Mouse (Mus musculus): ENCODE measurements around the gene Lrch1.

Lrch1 gene

GRCm38 (mm10) chr14:74922039-74922736 lies 25.5 kb downstream of the Lrch1 start:
- DNase-seq (ENCODE audit: low spot score in 2 of 2), result no peak

DNA sequence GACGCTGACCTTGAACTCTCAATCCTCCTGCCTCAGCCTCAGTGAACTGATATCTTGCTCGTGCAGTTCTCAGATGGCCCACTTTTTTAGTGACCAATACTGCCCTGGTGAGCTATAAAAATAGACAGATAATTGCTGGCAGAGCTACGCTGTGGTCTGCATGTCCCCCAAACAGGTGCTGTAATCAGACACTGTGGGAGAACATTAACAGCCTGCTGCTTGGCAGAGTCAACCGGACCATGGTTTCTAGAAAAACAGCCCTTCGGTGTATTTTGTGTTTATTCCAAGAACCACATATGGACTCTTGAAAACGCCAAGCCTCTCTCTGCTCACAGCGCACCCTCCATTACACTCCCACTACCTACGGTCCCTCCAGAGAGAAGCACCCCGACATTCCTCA lies 26.2 kb downstream of the Lrch1 start:
- DNase-seq (ENCODE audit: low spot score in 2 of 2), result no peak

- DNase-seq (ENCODE audit: low spot score in 2 of 2), result no peak
Measured at GRCm38 (mm10) chr14:74919132-74919531, 28.5 kb downstream of the Lrch1 start.

- no peak for DNase-seq (ENCODE audit: low spot score in 2 of 2)
Measured at GRCm38 (mm10) chr14:74918521-74919103, 29.1 kb downstream of the Lrch1 start.

GRCm38 (mm10) chr14:74917504-74918124 lies 30.1 kb downstream of the Lrch1 start:
- DNase-seq (ENCODE audit: low spot score in 2 of 2), result no peak

GRCm38 (mm10) chr14:74916691-74917090 lies 31.0 kb downstream of the Lrch1 start:
- DNase-seq (ENCODE audit: low spot score in 2 of 2), result no peak

GRCm38 (mm10) chr14:74916075-74916474 lies 31.6 kb downstream of the Lrch1 start:
- no peak for DNase-seq (ENCODE audit: low spot score in 2 of 2)

GRCm38 (mm10) chr14:74915658-74916057 lies 32.0 kb downstream of the Lrch1 start:
- DNase-seq (ENCODE audit: low spot score in 2 of 2), result no peak

- peak in 1 of 2 experiments; percentile 40 for DNase-seq (ENCODE audit: low spot score in 2 of 2)
Measured at GRCm38 (mm10) chr14:74915025-74915424, 32.7 kb downstream of the Lrch1 start.

- no peak for DNase-seq (ENCODE audit: low spot score in 2 of 2)
Measured at GRCm38 (mm10) chr14:74913381-74914230, 34.1 kb downstream of the Lrch1 start.

GRCm38 (mm10) chr14:74910363-74910762 lies 37.3 kb downstream of the Lrch1 start:
- DNase-seq (ENCODE audit: low spot score in 2 of 2), result no peak

DNA sequence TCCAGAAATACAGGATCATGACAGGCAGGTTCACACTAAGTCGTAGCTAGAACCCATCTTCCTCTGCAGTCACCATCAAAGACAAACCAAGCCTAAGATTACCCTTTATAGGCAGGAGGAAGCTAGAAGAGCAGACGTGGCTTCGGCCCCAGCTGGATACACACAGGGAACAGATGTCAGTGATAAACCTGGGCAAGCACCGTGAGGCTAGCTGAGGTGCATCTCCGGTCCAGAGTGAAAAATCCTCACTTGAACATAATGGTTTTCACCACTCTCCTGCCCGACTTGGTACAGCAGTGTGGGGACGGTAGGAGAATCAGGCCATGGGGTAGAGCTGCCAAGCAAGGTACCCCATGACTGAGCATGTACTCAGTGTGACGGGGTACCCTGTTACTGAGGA lies 38.7 kb downstream of the Lrch1 start:
- DNase-seq (ENCODE audit: low spot score in 2 of 2), result no peak

GRCm38 (mm10) chr14:74908250-74908649 lies 39.4 kb downstream of the Lrch1 start:
- no peak for DNase-seq (ENCODE audit: low spot score in 2 of 2)

DNA sequence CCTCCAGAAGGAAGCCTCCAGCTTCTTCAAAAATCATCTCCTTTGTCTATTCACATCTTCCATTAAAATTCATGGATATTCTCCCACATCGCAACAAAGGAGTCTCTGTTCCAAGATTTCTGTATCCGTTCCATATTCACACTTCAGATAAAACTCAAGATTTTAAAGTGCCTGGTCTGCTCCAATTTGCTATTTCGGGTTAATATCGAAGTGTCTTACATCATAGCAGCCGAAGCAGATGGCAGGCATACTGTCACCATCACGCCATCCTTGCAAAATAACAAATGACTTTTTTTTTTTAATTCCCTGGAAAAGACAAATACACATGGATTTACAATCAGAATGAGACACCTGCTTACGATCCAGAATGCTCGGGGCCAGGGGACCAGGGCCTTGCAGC lies 40.0 kb downstream of the Lrch1 start:
- no peak for DNase-seq (ENCODE audit: low spot score in 2 of 2)

GRCm38 (mm10) chr14:74905990-74906389 lies 41.7 kb downstream of the Lrch1 start:
- no peak for DNase-seq (ENCODE audit: low spot score in 2 of 2)

DNA sequence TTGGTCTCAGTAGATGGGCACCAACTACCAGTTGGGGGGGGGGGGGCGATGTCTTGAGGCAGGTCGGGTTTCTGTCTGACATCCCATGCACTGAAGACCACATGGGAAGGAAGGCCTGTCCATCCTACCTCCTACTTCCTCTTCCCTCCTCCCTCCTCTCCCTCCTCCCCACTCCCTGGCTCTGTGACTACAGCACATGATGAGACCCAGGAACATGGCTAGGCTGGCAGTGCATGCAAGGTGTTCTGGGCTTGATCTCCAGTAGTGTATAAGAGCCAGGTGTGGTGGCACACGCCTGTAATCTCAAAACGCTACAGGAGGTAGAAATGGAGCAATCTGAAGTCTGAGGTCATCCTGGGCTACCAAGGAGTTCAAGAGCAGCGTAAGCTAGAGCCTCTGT lies 43.2 kb downstream of the Lrch1 start:
- DNase-seq (ENCODE audit: low spot score in 2 of 2), result no peak

DNA sequence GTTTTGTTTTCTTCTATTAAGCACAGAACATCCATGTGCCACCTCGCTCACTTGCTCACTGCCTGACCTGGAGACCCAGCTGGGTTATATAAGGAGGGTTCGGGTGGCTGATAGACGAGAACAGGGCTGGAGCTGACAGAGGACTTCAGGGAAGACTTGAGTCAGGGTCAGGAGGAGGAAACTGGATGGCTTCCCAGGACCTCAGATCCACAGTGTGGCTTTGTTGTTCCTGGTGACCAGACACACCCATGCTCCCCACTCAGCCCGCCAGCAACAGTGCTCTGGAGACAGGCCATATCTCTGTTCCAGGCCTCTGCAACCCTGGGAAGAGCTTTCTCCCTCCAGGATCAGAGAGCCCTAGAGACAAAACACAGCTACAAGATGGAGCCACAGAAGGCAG lies 44.6 kb downstream of the Lrch1 start:
- no peak for DNase-seq (ENCODE audit: low spot score in 2 of 2)

DNA sequence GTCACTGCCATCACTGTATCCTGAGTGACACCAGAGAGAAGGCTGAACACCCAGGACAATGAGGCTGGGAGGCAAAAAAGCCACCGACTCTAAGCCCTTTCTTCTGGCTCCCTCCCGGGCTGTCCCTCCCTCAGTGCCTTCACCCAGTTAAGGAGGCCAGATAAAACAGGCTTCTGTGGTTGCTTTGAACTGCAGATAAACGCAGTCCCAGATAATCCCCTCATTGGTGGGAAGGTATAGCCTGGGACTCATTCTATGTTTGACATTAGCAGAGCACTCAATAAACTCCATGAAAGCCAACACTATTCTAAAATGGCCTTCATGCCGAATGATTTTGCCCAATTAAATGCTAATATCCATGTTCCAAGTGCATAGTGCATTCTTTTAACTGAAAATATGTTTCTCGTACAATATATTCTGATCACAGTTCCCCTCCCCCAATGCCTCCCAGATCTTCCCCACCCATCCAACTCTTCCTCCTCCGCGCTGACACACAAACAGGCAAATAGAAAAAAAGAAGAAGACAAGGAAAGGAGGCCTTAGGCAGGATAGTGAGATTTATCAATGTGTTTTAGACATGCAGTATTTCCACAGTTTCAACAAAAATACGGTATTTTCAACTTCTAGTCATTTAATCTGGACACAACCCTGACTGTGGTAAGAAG lies 46.8 kb downstream of the Lrch1 start:
- no peak for DNase-seq (ENCODE audit: low spot score in 2 of 2)

- DNase-seq (ENCODE audit: low spot score in 2 of 2), result no peak
Measured at GRCm38 (mm10) chr14:74899953-74900704, 47.5 kb downstream of the Lrch1 start.

DNA sequence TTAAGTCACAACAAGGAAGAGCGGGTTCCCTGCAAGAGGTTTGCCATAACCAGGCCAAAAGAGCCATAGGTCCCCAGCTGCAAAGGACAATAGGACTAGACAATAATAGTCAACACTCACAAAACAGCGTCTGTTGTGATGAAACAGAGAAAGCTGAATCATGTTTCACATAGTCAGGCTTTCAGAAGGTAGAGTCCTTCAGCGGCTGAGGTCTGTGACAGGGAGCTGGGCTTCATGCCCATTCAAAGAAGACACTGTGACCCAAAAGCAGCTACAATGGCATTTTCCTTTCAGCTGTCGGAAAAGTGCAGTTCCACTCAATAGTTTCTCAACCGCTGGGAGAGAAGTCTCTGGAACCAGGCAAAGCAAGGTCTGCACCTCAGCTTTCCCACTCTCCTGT lies 48.7 kb downstream of the Lrch1 start:
- no peak for DNase-seq (ENCODE audit: low spot score in 2 of 2)

DNA sequence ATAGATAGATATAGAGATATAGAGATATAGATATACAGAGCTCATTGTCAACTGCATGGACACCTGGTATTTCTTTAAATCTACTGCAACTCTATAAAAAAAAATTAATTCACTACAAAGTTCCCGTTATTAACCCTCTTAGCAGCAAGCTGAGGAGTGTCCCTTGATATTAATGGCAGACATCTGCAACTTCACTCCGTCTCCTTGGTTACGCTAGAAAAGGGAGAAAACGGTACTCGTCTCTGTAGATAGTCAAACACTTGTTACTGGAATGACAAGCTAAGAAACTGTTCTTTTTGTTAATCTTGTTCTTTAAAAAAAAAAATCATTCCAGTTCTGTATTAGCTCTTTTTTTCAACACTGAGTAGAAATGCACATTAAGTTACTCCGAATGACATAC lies 54.0 kb downstream of the Lrch1 start:
- DNase-seq (ENCODE audit: low spot score in 2 of 2), result no peak

Data from frontal cortex, postnatal 10 days (tissue).